In genomic region chr19:55537691-55538090, GRCm38 (mm10) we compare ENCODE assay signal across 8 mouse cellular contexts.
DNase-seq lines count a peak whose midpoint lies in the region; ATAC-seq lines count a peak whose summit lies in the region.
"Had no signal": no experiment of that assay in that cellular context is flagged by ENCODE, and none has a peak within 500 bp of the region (broad histone marks: within the 10 kb centered on the region; RNA-seq: fewer than 3 reads in every experiment).

No protein-coding gene starts in this region.

- H3K9me3 ChIP-seq in hindbrain, embryonic 14.5 days (ENCODE audit: control insufficient read depth, low read length) = no peaks in the 10 kb centered on the region
- no peaks in the 10 kb centered on the region for H3K9me3 ChIP-seq in hindbrain, embryonic 12.5 days (replicated peaks)
- H3K9me3 ChIP-seq in embryonic facial prominence, embryonic 13.5 days = no peaks in the 10 kb centered on the region
- H3K9me3 ChIP-seq in kidney, embryonic 14.5 days (ENCODE audit: control insufficient read depth, low read length) = no peaks in the 10 kb centered on the region
- 0 out of 2 replicates have a peak, but pooled peaks cover 3% of the 10 kb centered on the region for H3K9me3 ChIP-seq in midbrain, embryonic 15.5 days
- H3K9me3 ChIP-seq: lung, embryonic 15.5 days had no signal

- H3K4me3 ChIP-seq in hindbrain, embryonic 14.5 days (replicated peaks; ENCODE audit: low read length) = no peak overlapping the region
- no peak overlapping the region for H3K4me3 ChIP-seq in hindbrain, embryonic 12.5 days
- no peak overlapping the region for H3K4me3 ChIP-seq in embryonic facial prominence, embryonic 13.5 days
- no peak overlapping the region for H3K4me3 ChIP-seq in kidney, embryonic 14.5 days (ENCODE audit: low read length)
- H3K4me3 ChIP-seq in midbrain, embryonic 15.5 days = no peak overlapping the region
- H3K4me3 ChIP-seq: lung, embryonic 15.5 days had no signal

- 29% methylated on average over 6 of the region's 6 CpGs for WGBS in hindbrain, embryonic 14.5 days
- WGBS in hindbrain, embryonic 12.5 days = 36% methylated on average over 6 of the region's 6 CpGs
- WGBS in embryonic facial prominence, embryonic 13.5 days = 26% methylated on average over 6 of the region's 6 CpGs
- WGBS in kidney, embryonic 14.5 days = 30% methylated on average over 6 of the region's 6 CpGs
- 23% methylated on average over 6 of the region's 6 CpGs for WGBS in midbrain, embryonic 15.5 days

- no peaks in the 10 kb centered on the region for H3K36me3 ChIP-seq in hindbrain, embryonic 14.5 days (replicated peaks; ENCODE audit: control insufficient read depth, insufficient read depth)
- no peaks in the 10 kb centered on the region for H3K36me3 ChIP-seq in hindbrain, embryonic 12.5 days
- H3K36me3 ChIP-seq in embryonic facial prominence, embryonic 13.5 days = no peaks in the 10 kb centered on the region
- H3K36me3 ChIP-seq in kidney, embryonic 14.5 days (ENCODE audit: control insufficient read depth, insufficient read depth, low read length) = no peaks in the 10 kb centered on the region
- no peaks in the 10 kb centered on the region for H3K36me3 ChIP-seq in midbrain, embryonic 15.5 days (replicated peaks)
- H3K36me3 ChIP-seq: lung, embryonic 15.5 days had no signal

- peak; percentile 61 for DNase-seq in hindbrain, embryonic 14.5 days (ENCODE audit: low spot score)
- peak; percentile 39 for DNase-seq in R1 (ENCODE audit: low read depth, low spot score)
- no peak for DNase-seq in spleen, postnatal 4 days (ENCODE audit: low spot score in 2 of 2)

- ATAC-seq in hindbrain, embryonic 14.5 days (ENCODE audit: low FRiP score) = no peak; the same call in 1 of the 2 replicates
- ATAC-seq in hindbrain, embryonic 12.5 days (ENCODE audit: low FRiP score) = no peak
- ATAC-seq in embryonic facial prominence, embryonic 13.5 days (ENCODE audit: insufficient number of reproducible peaks, insufficient read depth, low FRiP score, low TSS enrichment, low read depth) = peak; percentile 3; the same call in 1 of the 2 replicates
- peak; percentile 91 for ATAC-seq in kidney, embryonic 14.5 days (ENCODE audit: low FRiP score, low TSS enrichment)
- ATAC-seq in midbrain, embryonic 15.5 days (replicated peaks) = 0 out of 2 replicates have a peak, but pooled peaks have one; percentile 54

- no peaks in the 10 kb centered on the region for H3K27me3 ChIP-seq in hindbrain, embryonic 14.5 days (ENCODE audit: control insufficient read depth, insufficient read depth, low read length)
- 0 out of 2 replicates have a peak, but pooled peaks cover 5% of the 10 kb centered on the region for H3K27me3 ChIP-seq in hindbrain, embryonic 12.5 days
- no peaks in the 10 kb centered on the region for H3K27me3 ChIP-seq in embryonic facial prominence, embryonic 13.5 days
- H3K27me3 ChIP-seq in kidney, embryonic 14.5 days (ENCODE audit: control insufficient read depth, insufficient read depth, low read length) = no peaks in the 10 kb centered on the region
- no peaks in the 10 kb centered on the region for H3K27me3 ChIP-seq in midbrain, embryonic 15.5 days (replicated peaks)
- H3K27me3 ChIP-seq: lung, embryonic 15.5 days had no signal

- H3K4me1 ChIP-seq in hindbrain, embryonic 14.5 days (replicated peaks; ENCODE audit: control insufficient read depth, insufficient read depth, low read length) = no peaks in the 10 kb centered on the region
- no peaks in the 10 kb centered on the region for H3K4me1 ChIP-seq in hindbrain, embryonic 12.5 days
- peaks cover 20% of the 10 kb centered on the region for H3K4me1 ChIP-seq in embryonic facial prominence, embryonic 13.5 days
- H3K4me1 ChIP-seq in kidney, embryonic 14.5 days (ENCODE audit: control insufficient read depth, insufficient read depth, low read length) = no peaks in the 10 kb centered on the region
- H3K4me1 ChIP-seq in midbrain, embryonic 15.5 days = peaks cover 2% of the 10 kb centered on the region; the same call in 1 of the 2 replicates

- no peak overlapping the region for H3K4me2 ChIP-seq in hindbrain, embryonic 14.5 days (replicated peaks)
- H3K4me2 ChIP-seq in hindbrain, embryonic 12.5 days (replicated peaks) = no peak overlapping the region
- no peak overlapping the region for H3K4me2 ChIP-seq in embryonic facial prominence, embryonic 13.5 days
- no peak overlapping the region for H3K4me2 ChIP-seq in kidney, embryonic 14.5 days (replicated peaks; ENCODE audit: low read depth, low read length)
- H3K4me2 ChIP-seq in midbrain, embryonic 15.5 days = no peak overlapping the region
- H3K4me2 ChIP-seq: lung, embryonic 15.5 days had no signal

- H3K27ac ChIP-seq in hindbrain, embryonic 14.5 days = no peak overlapping the region
- H3K27ac ChIP-seq in hindbrain, embryonic 12.5 days = no peak overlapping the region
- H3K27ac ChIP-seq in embryonic facial prominence, embryonic 13.5 days = no peak overlapping the region
- no peak overlapping the region for H3K27ac ChIP-seq in kidney, embryonic 14.5 days (ENCODE audit: low read depth, low read length)
- H3K27ac ChIP-seq in midbrain, embryonic 15.5 days = no peak overlapping the region
- H3K27ac ChIP-seq: lung, embryonic 15.5 days had no signal

- no peak overlapping the region for H3K9ac ChIP-seq in hindbrain, embryonic 14.5 days
- H3K9ac ChIP-seq in hindbrain, embryonic 12.5 days = no peak overlapping the region
- H3K9ac ChIP-seq in embryonic facial prominence, embryonic 13.5 days = no peak overlapping the region
- H3K9ac ChIP-seq in kidney, embryonic 14.5 days (ENCODE audit: low read depth, low read length) = no peak overlapping the region
- H3K9ac ChIP-seq in midbrain, embryonic 15.5 days = no peak overlapping the region
- H3K9ac ChIP-seq: lung, embryonic 15.5 days had no signal

Comparison
In these comparisons a context has a peak if more than half of its experiments do, and no peak if none do; other contexts are left out.
1. ATAC-seq: peak in embryonic facial prominence, embryonic 13.5 days (single experiment), kidney, embryonic 14.5 days (single experiment) and midbrain, embryonic 15.5 days (single experiment); none in hindbrain, embryonic 14.5 days (single experiment) and hindbrain, embryonic 12.5 days (single experiment).
2. DNase-seq: peak in hindbrain, embryonic 14.5 days (single experiment) and R1 (single experiment); none in spleen, postnatal 4 days (0 of 2).